Mouse (Mus musculus): ENCODE measurements around the gene Ipo4.
A peak's percentile ranks its signal among the peaks of the same experiment; 100 is the strongest.

The Ipo4 gene

GRCm38 (mm10) chr14:55635523-55636007 lies at the start of gene Ipo4:
Gene Ipo4, minus strand, starts transcription at chr14:55635957.
- peak; percentile 73 for DNase-seq

GRCm38 (mm10) chr14:55682118-55682493 lies 46.3 kb upstream of the Ipo4 start:
- no peak for DNase-seq

GRCm38 (mm10) chr14:55681160-55682117 lies 45.7 kb upstream of the Ipo4 start, which contains the start of gene Tinf2:
Gene Tinf2, minus strand, starts transcription at chr14:55681820.
- peak; percentile 96 for DNase-seq

- no peak for DNase-seq
These were observed 41.9 kb upstream of the Ipo4 start for GRCm38 (mm10) chr14:55677615-55678014.

GRCm38 (mm10) chr14:55672741-55673060 lies 36.9 kb upstream of the Ipo4 start:
- no peak for DNase-seq

GRCm38 (mm10) chr14:55671833-55672740 lies 36.3 kb upstream of the Ipo4 start, which contains the start of the genes Gmpr2 and Nedd8:
Gene Gmpr2, plus strand, starts transcription at chr14:55671941.
Gene Nedd8, minus strand, starts transcription at chr14:55672124.
- peak; percentile 89 for DNase-seq

- DNase-seq = no peak
These were observed 35.7 kb upstream of the Ipo4 start for GRCm38 (mm10) chr14:55671486-55671832.

GRCm38 (mm10) chr14:55660636-55661035 lies 24.9 kb upstream of the Ipo4 start:
- DNase-seq = no peak

GRCm38 (mm10) chr14:55659960-55660573 lies 24.3 kb upstream of the Ipo4 start, which contains the start of gene Mdp1:
Gene Mdp1, minus strand, starts transcription at chr14:55660508.
- peak; percentile 71 for DNase-seq

GRCm38 (mm10) chr14:55658011-55658410 lies 22.3 kb upstream of the Ipo4 start:
- no peak for DNase-seq

GRCm38 (mm10) chr14:55656935-55657334 lies 21.2 kb upstream of the Ipo4 start:
- no peak for DNase-seq

GRCm38 (mm10) chr14:55651528-55651927 lies 15.8 kb upstream of the Ipo4 start:
- DNase-seq = no peak

GRCm38 (mm10) chr14:55649884-55650283 lies 14.1 kb upstream of the Ipo4 start, which contains the start of gene Tssk4:
Gene Tssk4, plus strand, starts transcription at chr14:55650184.
- no peak for DNase-seq

- no peak for DNase-seq
These were observed 8.6 kb upstream of the Ipo4 start for GRCm38 (mm10) chr14:55644261-55644888.

- DNase-seq = peak; percentile 88
These were observed 7.5 kb upstream of the Ipo4 start, which contains the start of gene Tm9sf1 for GRCm38 (mm10) chr14:55643060-55643907. Gene Tm9sf1, minus strand, starts transcription at chr14:55643806.

- DNase-seq = no peak
These were observed 6.9 kb upstream of the Ipo4 start for GRCm38 (mm10) chr14:55642679-55643059.

GRCm38 (mm10) chr14:55641291-55641690 lies 5.5 kb upstream of the Ipo4 start:
- no peak for DNase-seq

GRCm38 (mm10) chr14:55640816-55641215 lies 5.1 kb upstream of the Ipo4 start:
- DNase-seq = no peak

- DNase-seq = no peak
These were observed 2.0 kb upstream of the Ipo4 start, which contains the start of gene Gm49378 for GRCm38 (mm10) chr14:55637795-55638194. Gene Gm49378, minus strand, starts transcription at chr14:55637895.

GRCm38 (mm10) chr14:55634874-55635522 lies 759 bp downstream of the Ipo4 start:
- DNase-seq = peak; percentile 60

GRCm38 (mm10) chr14:55629312-55629711 lies 6.4 kb downstream of the Ipo4 start:
- DNase-seq = no peak

Measured in cerebellum, adult 8-10 months (tissue).